Mouse (Mus musculus): ENCODE data around the gene Aqp11.
A peak's percentile ranks its signal among the peaks of the same experiment; 100 is the strongest.

Gene Aqp11

DNA sequence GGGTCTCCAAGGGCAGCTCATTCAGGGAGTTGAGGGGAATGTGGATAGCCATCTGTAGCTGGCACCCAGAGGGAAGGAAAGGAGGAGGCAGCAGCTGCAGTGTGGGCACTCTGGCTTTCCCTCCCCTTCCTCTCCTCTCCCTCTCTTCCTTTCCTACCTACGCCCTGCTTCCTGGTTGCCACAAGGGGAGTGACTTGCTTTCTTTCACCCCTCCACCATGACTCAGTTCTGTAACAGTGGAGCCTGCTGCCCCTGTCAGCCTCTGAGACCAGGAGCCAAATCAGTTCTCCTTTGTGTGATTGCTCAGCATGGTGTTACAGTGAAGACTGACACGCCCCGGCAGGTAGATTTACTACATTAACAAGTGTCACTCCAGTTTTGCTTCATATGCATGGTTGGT is 28.9 kb downstream of the Aqp11 start:
- DNase-seq (ENCODE audit: low spot score in 2 of 2): no peak

- DNase-seq (ENCODE audit: low spot score in 2 of 2): no peak
Observed at GRCm38 (mm10) chr7:97707809-97708208, 30.3 kb downstream of the Aqp11 start.

GRCm38 (mm10) chr7:97707123-97707522 is 31.0 kb downstream of the Aqp11 start:
- DNase-seq (ENCODE audit: low spot score in 2 of 2): no peak

DNA sequence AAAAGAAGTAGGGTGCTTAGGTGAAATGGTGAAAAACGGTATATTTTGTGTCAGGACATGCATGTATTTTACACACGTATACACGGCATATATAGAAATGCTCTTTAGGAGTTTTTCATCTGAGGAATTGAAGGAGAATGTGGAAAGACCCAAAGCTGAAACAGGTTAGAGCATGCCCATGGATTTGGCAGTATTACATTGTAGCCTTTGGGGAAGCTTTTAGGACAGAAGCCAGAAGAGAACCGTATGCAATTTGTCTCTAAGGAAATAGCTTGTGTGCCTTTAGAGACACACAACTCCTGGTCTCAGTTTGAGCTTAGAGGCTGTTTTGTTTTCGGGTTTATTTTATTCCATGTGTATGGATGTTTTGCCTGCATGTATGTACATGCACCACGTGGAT is 37.0 kb downstream of the Aqp11 start:
- no peak for DNase-seq (ENCODE audit: low spot score in 2 of 2)

DNA sequence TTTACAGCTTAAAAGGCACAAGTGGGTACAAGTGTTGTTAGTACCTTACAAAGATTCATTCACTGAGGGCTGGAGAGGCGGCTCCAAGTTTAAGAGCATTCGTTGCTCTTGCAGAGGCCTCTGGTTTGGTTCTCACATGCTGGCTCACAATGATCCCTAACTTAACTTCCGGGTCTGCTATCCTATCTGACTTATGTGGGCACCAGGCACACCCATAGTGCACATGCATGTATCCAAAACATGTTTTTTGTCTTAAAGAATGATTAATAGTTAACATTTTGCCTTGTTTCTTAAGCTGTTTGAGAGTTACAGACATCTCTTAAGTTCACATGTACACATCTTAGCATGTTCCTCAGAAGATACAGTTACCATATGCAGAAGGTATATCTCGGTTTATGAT is 37.9 kb downstream of the Aqp11 start:
- DNase-seq (ENCODE audit: low spot score in 2 of 2): no peak

GRCm38 (mm10) chr7:97696506-97697254 is 41.4 kb downstream of the Aqp11 start, which contains the start of gene Clns1a:
Gene Clns1a, plus strand, starts transcription at chr7:97696634.
- peak; percentile 84 to 89 for DNase-seq (ENCODE audit: low spot score in 2 of 2)

DNA sequence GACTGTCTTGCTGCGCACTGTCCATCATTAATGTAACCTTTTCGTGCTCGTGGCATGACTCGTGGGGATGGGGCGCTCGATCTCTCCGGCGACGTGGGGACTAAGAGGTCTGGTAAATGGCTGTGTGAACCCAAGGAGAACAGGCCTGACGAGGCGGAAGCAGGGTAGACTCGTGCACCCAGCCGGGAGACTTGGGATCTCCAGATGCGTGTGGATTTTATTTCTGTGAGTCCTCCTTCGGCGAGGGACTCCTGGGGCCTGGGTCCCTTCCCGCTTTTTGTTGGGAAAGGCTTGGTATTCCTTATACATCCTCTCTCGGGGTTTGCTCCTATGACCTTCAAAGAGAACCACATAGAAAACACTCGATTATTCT is 42.0 kb downstream of the Aqp11 start:
- peak; percentile 23 to 29 for DNase-seq (ENCODE audit: low spot score in 2 of 2)

DNA sequence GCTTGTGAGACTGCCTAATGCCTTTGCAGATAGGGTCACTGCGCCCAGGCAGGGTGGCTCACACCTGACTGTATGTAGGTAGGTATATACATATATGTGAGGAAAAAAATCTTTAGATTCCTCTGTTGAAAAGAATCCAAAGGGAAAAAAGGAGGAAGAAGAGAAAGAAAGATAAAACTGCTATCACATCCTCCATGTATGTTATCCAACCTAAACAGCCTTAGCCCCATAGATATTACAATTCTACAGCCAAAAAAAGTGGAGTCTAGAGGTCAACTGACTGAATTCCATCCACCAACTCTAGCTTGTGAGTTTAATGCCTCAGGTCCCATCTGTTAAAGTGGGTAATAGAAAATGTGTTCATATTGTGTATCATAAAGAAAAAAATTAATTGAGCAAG is 42.6 kb downstream of the Aqp11 start:
- DNase-seq (ENCODE audit: low spot score in 2 of 2): no peak

- no peak for DNase-seq (ENCODE audit: low spot score in 2 of 2)
Observed at GRCm38 (mm10) chr7:97687831-97688230, 50.3 kb downstream of the Aqp11 start.

GRCm38 (mm10) chr7:97679239-97679638 is 58.9 kb downstream of the Aqp11 start:
- DNase-seq (ENCODE audit: low spot score in 2 of 2): peak in 1 of 2 experiments; percentile 44
